Mouse (Mus musculus) layer of hippocampus, adult 18-20 months (tissue): ENCODE measurements at regions not wholly inside any gene's neighbourhood (a gene's known extent, or its start where the extent isn't known, plus 50 kb on each side); places are given as distances from the start of the nearest gene placed in this dataset.

Source experiments
- DNase-seq, 2 experiments: peaks; one replicate each; pipeline ENCODE4 v3.0.0; 2022; ENCODE audit warnings: low spot score in 2 of 2

DNA sequence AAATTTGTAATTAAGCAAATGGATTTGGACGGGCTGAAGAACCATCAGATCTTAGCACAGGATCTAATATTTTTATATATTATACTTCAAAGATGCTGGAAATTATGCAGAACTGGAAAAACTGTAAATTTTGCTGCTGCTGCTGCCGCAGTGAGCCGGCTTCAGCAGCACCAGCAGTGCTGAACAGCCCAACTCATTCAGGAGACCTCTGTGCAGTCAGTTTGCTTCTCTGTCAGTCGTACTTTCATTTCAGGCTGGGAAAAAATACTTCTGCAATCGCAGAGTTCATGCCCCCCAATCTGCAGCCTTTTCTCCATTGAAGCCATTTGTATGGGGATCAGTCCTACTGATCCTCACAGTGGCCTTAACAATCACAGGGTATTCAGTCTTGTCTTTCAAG is 53.4 kb upstream of the Trpc3 start:
- no peak for DNase-seq

DNA sequence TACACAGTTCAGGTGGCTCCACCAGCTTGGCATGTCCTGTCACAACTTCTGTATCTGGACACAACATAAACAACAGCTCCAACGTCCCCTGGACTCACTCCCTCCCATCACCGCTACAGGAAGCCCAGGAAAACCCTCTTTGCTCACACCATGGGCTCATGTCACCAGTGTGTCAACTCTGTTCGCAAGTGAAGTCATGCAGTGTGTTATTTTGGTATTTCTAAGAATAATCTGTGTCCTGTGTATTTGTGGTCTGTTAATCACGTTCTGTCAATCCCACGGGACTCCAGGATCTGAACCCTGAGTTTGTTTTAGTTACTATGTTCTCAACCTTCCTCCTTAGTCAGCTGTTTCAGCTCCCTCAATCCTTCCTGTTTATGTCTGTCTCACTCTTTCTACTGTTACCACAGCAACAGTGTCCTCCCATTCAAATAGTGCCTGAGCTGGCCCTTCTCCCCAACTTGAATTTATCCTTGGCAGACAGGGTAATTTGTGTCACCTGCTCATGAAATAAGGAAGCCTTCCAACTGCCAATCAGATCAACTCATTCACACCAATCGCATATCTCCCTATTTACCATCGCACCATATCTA is 64.5 kb upstream of the Trpc3 start:
- peak in 1 of 2 experiments; percentile 3 for DNase-seq

DNA sequence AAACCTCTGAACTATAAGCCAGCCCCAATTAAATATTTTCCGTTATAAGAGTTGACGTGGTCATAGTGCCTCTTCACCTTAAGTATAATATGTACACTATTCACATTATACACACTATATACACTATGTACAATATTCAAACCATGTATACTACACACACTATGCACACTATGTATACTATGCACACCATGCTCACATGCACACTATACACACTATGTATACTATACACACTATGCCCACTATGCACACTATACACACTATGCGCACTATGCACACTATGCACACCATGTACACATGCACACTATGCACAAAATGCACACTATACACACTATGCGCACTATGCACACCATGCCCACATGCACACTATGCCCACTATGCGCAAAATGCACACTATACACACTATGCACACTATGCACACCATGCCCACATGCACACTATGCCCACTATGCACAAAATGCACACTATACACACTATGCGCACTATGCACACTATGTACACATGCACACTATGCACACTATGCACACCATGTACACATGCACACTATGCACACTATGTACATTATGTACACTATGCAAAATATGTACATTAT is 72.2 kb upstream of the Trpc3 start:
- DNase-seq: no peak

DNA sequence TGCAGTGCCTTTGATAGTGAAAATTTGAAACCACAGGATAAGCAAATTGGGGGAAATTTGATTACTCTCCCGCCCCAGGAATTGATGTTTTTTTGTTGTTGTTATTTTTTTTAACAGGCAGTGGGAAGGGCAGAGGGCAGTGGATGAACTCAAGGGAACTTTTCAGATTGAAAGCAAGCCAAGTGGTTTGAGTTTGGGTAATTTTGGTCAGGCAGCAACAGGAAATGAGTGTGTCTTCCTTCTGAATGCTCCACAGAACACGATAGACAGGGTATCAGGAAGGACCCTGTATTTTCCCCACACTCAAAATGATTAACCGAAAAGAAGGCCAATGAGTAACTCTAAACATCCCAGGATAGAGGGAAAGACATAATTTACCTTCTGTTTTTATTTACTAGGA is 72.9 kb upstream of the Trpc3 start:
- DNase-seq: no peak

DNA sequence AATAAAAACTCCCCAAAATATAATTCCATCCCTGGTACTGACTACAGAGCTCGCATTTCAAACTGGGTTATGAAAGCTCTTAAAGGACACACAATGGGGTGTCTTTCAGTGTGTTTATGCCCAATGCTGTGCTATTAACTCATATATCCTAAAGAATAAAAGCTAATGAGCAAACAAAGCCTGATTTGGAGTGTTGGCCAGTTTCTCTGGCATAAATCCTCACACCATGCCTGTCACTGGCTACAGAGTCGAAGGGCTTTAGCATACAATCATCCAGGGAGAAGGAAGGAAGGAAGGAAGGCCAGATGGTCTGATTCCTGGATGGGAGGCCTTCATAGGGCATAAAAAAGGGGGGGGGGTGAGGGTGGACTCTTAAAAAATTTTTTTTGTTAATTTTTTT is 74.8 kb upstream of the Trpc3 start:
- DNase-seq: no peak

DNA sequence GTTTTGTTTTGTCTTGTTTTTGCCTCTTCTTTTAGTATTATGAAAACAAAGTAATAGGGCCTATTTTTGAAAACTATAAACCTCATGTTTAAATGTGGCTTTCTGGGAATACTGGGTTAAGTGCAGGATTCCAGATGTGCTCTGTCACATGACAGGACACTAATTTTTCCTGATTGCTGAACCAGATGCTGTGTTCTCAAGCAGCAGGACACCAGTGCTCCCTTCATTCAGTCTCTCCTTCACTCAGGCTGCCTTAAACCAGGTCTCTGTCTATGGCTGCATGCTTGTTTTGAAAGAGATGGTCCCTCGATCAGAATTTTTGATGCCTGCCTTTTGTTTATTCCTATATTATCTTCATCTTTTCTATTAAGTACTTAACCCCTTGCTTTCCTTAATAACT is 80.1 kb upstream of the Trpc3 start:
- no peak for DNase-seq

DNA sequence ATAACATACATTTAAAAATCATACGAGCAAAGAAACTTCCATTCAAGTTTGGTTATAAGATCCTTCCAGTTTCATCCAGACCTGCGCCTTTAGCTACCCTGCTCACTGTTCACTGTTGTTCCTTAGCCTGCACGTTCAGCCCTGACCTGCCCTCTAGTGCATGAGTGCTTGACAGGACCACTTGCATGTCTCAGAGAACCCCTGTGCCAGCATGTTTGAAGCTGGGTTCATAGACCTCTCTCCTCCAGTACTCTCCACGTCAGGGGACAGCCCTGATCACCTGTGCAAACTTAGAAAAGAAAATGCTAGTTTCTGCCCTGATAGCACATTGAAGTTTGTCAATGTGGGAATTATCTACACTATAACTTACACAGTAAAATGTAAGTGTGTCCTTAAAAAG is 81.0 kb upstream of the Trpc3 start:
- DNase-seq: no peak

DNA sequence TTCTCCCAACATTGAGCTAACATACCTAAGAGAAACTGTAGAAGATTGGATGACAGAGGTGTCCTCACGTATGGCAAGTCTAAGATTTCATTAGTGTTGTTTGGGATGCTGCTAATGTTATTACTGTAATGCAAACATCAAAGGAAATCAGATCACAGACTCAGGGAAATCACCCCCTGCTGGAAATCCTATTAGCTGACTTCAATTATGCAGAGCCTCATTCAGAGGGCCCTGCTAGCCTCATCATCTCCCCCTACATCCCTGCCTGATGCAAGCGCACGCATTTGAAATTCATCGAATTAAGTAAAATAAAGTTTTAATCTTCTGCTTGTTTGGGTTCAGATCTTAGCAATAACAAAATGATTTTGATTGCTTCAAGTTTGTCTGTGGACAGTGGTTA is 84.1 kb upstream of the Trpc3 start:
- DNase-seq: no peak

DNA sequence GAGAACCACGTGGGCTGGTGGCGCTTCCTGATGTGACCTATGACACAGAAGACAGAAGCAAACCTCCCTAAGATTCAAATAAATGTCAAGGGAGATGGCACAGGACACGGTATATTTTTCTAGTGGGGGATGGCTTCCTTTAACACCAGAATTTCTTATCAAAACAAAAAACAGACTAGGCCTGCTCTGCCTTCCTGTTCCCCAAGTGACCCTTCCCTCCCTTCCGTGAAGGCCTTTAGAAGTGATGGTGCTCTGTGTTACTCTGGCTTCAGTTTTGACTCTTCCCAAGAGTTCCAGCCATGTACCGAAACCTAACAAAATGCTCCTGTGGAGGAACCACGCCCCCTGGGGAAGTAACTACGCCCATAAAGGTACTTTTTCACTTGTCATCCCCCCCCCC is 84.5 kb upstream of the 4932438A13Rik start:
- DNase-seq: no peak

DNA sequence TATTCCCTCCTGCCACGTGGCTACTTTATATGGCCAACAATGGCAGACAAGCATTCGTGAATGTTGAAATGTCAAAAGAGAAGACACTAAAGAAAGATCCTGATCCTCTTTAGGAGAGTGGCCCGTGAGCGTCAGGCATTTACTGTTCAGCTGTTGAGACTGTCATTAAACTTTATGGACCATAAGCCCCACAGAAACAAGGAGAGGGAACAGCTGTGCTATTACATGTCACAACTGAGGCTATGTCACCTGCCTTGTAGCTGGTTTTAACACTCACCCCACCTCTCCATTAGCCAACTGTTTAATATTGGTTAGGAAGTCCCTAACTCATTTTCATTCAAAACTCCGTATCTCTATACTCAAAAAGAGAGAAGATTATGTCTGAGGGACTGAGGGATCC is 76.3 kb upstream of the 4932438A13Rik start:
- no peak for DNase-seq

DNA sequence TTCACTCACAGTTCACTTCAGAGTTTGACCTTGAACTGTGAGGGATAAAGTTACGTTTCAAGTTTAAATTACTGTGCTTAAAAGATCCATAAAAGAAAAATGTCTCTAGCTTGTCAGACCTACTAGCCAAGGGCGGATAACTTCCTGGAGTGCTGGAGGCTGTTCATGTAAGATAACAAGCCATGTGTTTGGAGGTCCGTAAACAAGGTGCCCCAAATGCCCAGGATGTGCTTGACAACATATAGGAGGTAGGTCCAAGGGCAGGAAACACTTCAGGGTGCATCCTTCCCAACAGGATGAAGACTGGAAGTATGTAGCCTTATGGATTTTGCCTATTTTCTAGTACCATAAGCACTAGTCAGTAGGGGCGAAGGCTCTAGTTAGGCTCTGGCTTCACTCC is 72.7 kb upstream of the 4932438A13Rik start:
- no peak for DNase-seq

DNA sequence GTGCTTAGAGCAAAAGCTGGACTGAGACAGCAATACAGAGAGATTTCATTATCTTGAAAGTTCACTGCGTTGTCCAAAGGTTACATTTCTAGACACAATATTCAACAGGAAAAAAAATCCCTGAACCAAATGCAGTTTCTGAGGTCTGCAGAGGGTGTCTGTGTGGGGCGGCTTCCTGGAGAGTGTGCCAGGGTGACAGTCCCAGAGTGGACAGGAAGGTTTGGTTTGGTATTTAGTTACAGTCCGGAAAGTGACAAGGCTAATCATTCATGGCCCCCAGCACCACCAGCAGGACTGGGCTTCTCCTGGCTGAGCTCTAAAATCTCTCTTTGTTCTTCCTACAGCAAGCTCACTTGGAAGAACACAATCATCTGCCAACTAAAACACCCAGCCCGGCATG is 65.9 kb upstream of the 4932438A13Rik start:
- no peak for DNase-seq

DNA sequence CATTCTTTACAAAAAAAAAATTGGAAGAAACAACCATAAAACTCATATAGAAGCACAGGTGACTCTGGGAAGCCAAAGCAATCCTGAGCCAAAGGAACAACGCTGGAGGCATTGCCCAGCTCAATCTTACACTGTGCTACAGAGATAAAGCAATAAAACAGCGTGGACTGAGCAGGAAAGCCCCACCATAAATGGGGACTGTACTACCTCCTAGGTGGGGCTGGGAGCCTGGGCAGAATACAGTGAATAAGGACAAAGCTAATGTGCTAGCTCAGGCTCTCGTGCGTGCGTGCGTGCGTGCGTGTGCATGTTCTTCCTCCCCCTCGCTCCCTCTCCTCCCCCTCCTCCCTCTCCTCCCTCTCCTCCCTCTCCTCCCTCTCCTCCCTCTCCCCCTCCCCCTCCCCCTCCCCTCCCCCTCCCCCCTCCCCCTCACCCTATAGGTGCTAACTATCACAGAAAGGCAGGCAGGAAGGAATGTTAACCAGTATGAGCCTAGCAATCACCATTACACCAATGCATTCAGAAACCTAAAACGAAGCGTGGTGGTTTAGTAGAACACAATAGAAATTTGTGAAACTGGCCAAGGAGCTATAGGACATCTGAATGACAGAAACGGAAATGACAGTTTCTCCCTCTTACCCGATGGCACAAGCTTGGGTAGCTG is 64.6 kb upstream of the 4932438A13Rik start:
- no peak for DNase-seq

DNA sequence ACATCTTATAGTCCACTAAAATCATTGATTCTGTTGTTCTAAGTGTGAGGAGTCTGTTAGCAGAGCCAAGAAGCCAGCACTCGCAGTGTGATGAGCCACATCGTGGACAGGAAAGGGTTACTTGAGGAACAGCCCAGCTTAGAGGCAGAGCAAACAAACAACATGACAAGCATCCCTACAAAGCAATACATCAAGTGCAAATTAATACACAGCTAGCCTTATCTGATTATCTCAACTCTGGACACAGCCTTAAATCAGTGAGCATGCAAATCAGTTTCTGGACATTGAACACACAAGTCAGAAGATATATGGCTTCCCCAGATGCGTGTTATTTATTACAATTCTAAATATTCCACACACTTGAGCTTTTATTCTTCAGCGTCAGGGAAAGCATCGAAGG is 52.4 kb upstream of the 4932438A13Rik start:
- DNase-seq: no peak
